Mouse (Mus musculus) lung, adult 10 weeks (tissue): ENCODE measurements around the gene Lif. TPM values are rescaled to one million over a fixed set of nuclear protein-coding genes. Genes with fewer than 3 reads are reported as not detected.

Experiments
- polyA plus RNA-seq: library from polyadenylated mRNA; stranded (reverse); fragments of 350-450 nt; fragmentation: Illumina TruSeq; extraction: RNeasy Lipid Tissue Mini Kit (QIAGEN cat#74804); gene quantifications from one replicate; pipeline ENCODE4 v1.2.3, GENCODE M21; 2014; ENCODE audit warnings: low read depth, low replicate concordance; ENCODE audit not compliant: insufficient read depth

Lif gene
- 1.4 TPM for polyA plus RNA-seq

GRCm38 (mm10) chr11:4256846-4257607, at the start of gene Lif:
Gene Lif (plus strand): TSS chr11:4257557.

DNA sequence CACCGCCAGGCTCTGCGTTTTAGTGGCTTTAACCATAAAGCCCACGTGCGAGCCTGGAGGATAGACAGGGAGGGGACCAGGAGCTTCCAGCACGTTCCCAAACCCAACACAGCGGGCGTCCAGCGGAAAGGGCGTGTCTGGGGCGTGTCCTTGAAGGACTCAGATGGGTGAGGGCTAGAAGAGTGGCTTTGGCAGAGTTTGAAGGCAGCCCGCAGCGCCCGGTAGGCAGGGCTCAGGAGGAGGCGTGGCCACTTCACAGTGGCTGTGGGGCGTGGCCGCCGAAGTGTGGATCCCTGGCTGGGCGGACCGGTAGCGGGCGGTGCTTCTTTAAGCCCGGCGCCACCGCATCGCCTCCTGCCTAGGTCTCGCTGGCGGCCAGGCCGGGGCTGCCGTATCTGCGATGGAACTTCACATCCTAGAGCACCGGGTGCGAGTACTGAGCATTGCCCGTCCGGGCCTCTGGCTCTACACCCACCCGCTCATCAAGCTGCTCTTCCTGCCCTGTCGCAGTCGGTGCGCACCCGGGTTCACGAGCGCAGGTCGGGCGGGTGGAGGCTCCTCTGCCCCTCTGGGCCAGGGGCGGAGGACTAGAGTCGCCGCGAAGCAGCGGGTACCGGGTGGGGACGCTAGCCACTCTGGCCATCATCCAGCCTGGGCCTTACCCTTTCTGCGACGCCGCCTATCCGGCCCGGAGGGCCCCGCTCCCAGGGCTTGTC, 39.3 kb upstream of the Lif start, which contains the start of gene Castor1:
Castor1 (plus strand) TSS at position 312 of the 716 bp plus-strand sequence.

DNA sequence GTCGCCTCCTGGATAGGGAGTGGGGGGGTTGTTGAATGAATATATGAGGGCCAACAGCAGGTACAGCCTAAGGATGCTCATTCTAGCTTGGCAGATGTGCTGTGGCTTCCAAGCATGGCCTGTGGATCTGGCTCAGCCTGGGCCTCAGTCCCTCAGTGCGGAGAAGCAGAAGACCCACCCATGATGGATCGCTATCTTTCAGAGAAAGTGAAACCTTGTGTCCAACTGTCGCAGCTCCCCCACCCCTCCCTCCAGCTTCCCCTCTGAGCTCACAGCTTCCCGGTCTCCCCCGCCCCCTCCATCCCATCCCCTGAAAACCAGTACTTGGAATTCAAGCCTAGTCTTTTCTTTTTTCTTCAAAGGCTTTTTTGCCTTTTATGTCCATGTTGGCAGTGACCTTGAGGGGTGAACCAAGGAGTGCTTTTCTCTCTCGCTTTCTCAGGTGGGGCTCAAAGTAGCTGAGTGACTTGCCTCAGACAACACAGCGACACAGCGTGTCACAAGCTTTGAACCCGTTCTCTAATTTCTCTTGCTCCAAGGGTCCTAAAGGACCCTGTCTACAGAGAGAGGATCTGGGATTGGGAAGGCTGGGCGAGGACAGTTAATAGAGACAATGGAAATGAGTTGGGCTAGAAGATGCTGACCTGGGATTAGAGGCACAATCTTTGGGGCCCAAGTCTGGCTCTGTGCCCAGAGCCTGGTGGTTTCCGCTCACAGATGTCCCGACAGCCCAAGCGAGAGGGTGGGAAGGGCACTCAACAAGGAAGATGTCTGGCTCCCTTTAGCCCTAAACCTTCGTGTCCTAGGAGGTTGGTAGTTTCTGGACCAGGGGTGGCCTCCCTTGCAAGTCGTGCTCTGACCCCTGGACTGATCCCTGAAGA, 21.5 kb upstream of the Lif start, which contains the start of gene Osm:
Osm (plus strand) TSS at position 756 of the 881 bp plus-strand sequence.

Other genes starting within 250 kb of the Lif start
- gene Sec14l4, start 226.1 kb upstream of the Lif start, polyA plus RNA-seq, result 21.4 TPM
- 340 TPM for gene Sec14l3, start 192.7 kb upstream of the Lif start, polyA plus RNA-seq
- 9.5 TPM for gene Mtfp1, start 162.1 kb upstream of the Lif start, polyA plus RNA-seq
- gene Sec14l2, start 134.1 kb upstream of the Lif start, polyA plus RNA-seq, result 10.4 TPM
- gene Rnf215, start 122.4 kb upstream of the Lif start, polyA plus RNA-seq, result 33.5 TPM
- 9.7 TPM for gene Ccdc157, start 97.3 kb upstream of the Lif start, polyA plus RNA-seq
- gene Sf3a1, start 97.2 kb upstream of the Lif start, polyA plus RNA-seq, result 12.0 TPM
- 31.0 TPM for gene Tbc1d10a, start 70.8 kb upstream of the Lif start, polyA plus RNA-seq
- 9.7 TPM for gene Castor1, start 39.3 kb upstream of the Lif start, polyA plus RNA-seq
- gene Osm, start 21.1 kb upstream of the Lif start, polyA plus RNA-seq, result 1.0 TPM
- not detected for gene Hormad2, start 183.5 kb downstream of the Lif start, polyA plus RNA-seq